Mouse (Mus musculus) adrenal gland, adult 18-20 months (tissue): ENCODE results near the gene Arhgap33. TPM values are rescaled to one million over a fixed set of nuclear protein-coding genes. Genes with fewer than 3 reads are reported as not detected.

ENCODE experiments used
- DNase-seq, 2 experiments: peaks; one replicate each; pipeline ENCODE4 v3.0.0; 2021 to 2022; ENCODE audit warnings: low spot score in 2 of 2
- long read RNA-seq, 2 experiments: library from polyadenylated mRNA; stranded (forward); transcript quantifications; one replicate each; pipeline ENCODE4 v2.0.0; 2021
- total RNA-seq, 2 experiments: library from RNA; stranded (reverse); gene quantifications; 1 replicate in 1 of 2; 2 replicates in 1 of 2; pipeline ENCODE4 v1.2.3; 2021

The Arhgap33 gene
- 1 to 10 TPM; 1.8 to 2.7 TPM for total RNA-seq
- long read RNA-seq, experiment 1, partial matches to known transcripts = 2 of 2 reads
- long read RNA-seq, experiment 1, other reads (novel, unspliced or antisense) = 0 of 2 reads
- long read RNA-seq, experiment 2, partial matches to known transcripts = 0 of 2 reads
- long read RNA-seq, experiment 2, other reads (novel, unspliced or antisense) = 2 of 2 reads

- peak; percentile 90 to 94 for DNase-seq
These were observed at the start of gene Arhgap33 for GRCm38 (mm10) chr7:30534633-30535577. TSS of gene Arhgap33 (minus strand) at chr7:30535060.

- peak in 1 of 2 experiments; percentile 5 for DNase-seq
These were observed 49.5 kb upstream of the Arhgap33 start for GRCm38 (mm10) chr7:30584339-30584738.

GRCm38 (mm10) chr7:30581547-30581946 lies 46.7 kb upstream of the Arhgap33 start:
- no peak for DNase-seq

GRCm38 (mm10) chr7:30579950-30580349 lies 45.1 kb upstream of the Arhgap33 start:
- DNase-seq = no peak

GRCm38 (mm10) chr7:30572969-30573368 lies 38.1 kb upstream of the Arhgap33 start:
- DNase-seq = peak in 1 of 2 experiments; percentile 28

- DNase-seq = no peak
These were observed 37.5 kb upstream of the Arhgap33 start for GRCm38 (mm10) chr7:30572389-30572788.

- no peak for DNase-seq
These were observed 32.7 kb upstream of the Arhgap33 start for GRCm38 (mm10) chr7:30567555-30567954.

- DNase-seq = no peak
These were observed 31.2 kb upstream of the Arhgap33 start for GRCm38 (mm10) chr7:30566033-30566432.

- DNase-seq = no peak
These were observed 30.2 kb upstream of the Arhgap33 start, which contains the start of gene Igflr1 for GRCm38 (mm10) chr7:30564970-30565571. TSS of gene Igflr1 (plus strand) at chr7:30565427.

- DNase-seq = no peak
These were observed 29.0 kb upstream of the Arhgap33 start for GRCm38 (mm10) chr7:30563906-30564280.

GRCm38 (mm10) chr7:30563117-30563905 lies 28.5 kb upstream of the Arhgap33 start, which contains the start of the genes U2af1l4, Gm49396 and Psenen:
TSS of gene U2af1l4 (plus strand) at chr7:30563301.
TSS of gene Gm49396 (plus strand) at chr7:30563344.
TSS of gene Psenen (minus strand) at chr7:30563627.
- peak; percentile 88 to 90 for DNase-seq

- peak in 1 of 2 experiments; percentile 42 for DNase-seq
These were observed 27.8 kb upstream of the Arhgap33 start for GRCm38 (mm10) chr7:30562526-30563116.

GRCm38 (mm10) chr7:30560296-30560695 lies 25.4 kb upstream of the Arhgap33 start:
- DNase-seq = no peak

GRCm38 (mm10) chr7:30559443-30559954 lies 24.6 kb upstream of the Arhgap33 start, which contains the start of gene Lin37:
TSS of gene Lin37 (minus strand) at chr7:30559838.
- peak; percentile 79 to 84 for DNase-seq

GRCm38 (mm10) chr7:30558656-30559442 lies 24.0 kb upstream of the Arhgap33 start:
- no peak for DNase-seq

GRCm38 (mm10) chr7:30557901-30558514 lies 23.1 kb upstream of the Arhgap33 start:
- DNase-seq = no peak

GRCm38 (mm10) chr7:30556894-30557536 lies 22.2 kb upstream of the Arhgap33 start:
- DNase-seq = no peak
